Mouse (Mus musculus) hindbrain, embryonic 10.5 days (tissue): Measurements from ENCODE around the gene Dera. TPM values are rescaled to one million over a fixed set of nuclear protein-coding genes. Genes with fewer than 3 reads are reported as not detected.

Experiments
- DNase-seq: peaks from one replicate; pipeline ENCODE4 v3.0.0-alpha.2; 2017; ENCODE audit warnings: low spot score
- H3K27ac ChIP-seq: fragments of 300-500 bp; sonication (generic); 2 replicates; pipeline ENCODE4 v1.5.1; 2016; ENCODE audit warnings: mild to moderate bottlenecking, moderate library complexity
- H3K27me3 ChIP-seq: fragments of 300-500 bp; sonication (generic); 2 replicates; pipeline ENCODE4 v1.6.1; 2016; ENCODE audit warnings: mild to moderate bottlenecking; ENCODE audit not compliant: poor library complexity, insufficient read depth, severe bottlenecking
- H3K36me3 ChIP-seq: fragments of 300-500 bp; sonication (generic); 2 replicates; pipeline ENCODE4 v1.6.1; 2016; ENCODE audit warnings: mild to moderate bottlenecking, moderate library complexity
- H3K4me1 ChIP-seq: fragments of 300-500 bp; sonication (generic); replicated peaks from 2 replicates; pipeline ENCODE4 v1.6.1; 2016; ENCODE audit warnings: mild to moderate bottlenecking
- H3K4me3 ChIP-seq: fragments of 300-500 bp; sonication (generic); 2 replicates; pipeline ENCODE4 v1.5.1; 2016; ENCODE audit warnings: mild to moderate bottlenecking, moderate library complexity
- H3K9me3 ChIP-seq: fragments of 300-500 bp; sonication (generic); 2 replicates; pipeline ENCODE4 v1.6.1; 2016; ENCODE audit warnings: mild to moderate bottlenecking, moderate library complexity
- WGBS: fragments of 180-500 bp; shearing (Covaris S2); methylation state at CpG from one replicate; pipeline ENCODE4 v1.1.7; 2016; 5-methylcytosine and 5-hydroxymethylcytosine counted together
- polyA plus RNA-seq: library from polyadenylated mRNA; unstranded; fragments of >200 nt; fragmentation: Nextera tagmentation; extraction: Ambion mirVana; gene quantifications from 2 replicates; pipeline ENCODE4 v1.2.1, GENCODE M21; 2016

Dera gene
- polyA plus RNA-seq, 1 experiment from 2014 or later: 67.0 TPM

DNA sequence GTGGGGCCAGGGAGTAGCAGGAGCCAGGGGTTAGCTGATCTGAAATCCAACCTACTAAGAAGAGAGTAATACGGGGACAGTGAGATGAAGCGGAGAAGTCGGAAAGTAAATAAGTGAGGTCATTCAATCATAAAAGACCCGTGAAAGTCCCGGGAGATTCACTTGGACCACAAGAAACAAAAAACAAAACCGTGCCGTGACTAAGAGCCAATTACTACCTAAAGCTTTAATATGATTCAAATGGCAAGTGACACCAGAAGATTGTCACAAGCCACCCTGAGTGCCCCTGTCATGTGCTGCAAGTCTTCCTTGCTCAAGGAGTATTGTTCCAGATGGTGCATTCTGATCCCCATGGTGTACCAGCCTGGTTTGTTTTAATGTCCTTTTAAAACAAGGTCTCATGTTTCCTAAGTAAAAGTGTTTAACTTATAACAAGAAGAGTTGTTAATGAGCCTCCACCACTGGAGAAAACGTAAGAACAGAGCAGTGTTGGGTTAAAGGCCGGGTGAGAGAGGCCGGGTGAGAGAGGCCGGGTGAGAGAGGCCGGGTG lies 49.2 kb downstream of the Dera start:
- no peak for DNase-seq
- Histone ChIP-seq H3K4me1 (peaks cover 14% of the 10 kb centered on the region), H3K27me3 (no peaks in the 10 kb centered on the region), H3K27ac (0 out of 2 replicates have a peak overlapping the region, but pooled peaks have one; percentile 8), H3K9me3 (peaks cover 15% of the 10 kb centered on the region), H3K36me3 (peaks cover 36% of the 10 kb centered on the region), H3K4me3 (no peak overlapping the region)
- WGBS: 71% methylated on average over 12 of the region's 12 CpGs

DNA sequence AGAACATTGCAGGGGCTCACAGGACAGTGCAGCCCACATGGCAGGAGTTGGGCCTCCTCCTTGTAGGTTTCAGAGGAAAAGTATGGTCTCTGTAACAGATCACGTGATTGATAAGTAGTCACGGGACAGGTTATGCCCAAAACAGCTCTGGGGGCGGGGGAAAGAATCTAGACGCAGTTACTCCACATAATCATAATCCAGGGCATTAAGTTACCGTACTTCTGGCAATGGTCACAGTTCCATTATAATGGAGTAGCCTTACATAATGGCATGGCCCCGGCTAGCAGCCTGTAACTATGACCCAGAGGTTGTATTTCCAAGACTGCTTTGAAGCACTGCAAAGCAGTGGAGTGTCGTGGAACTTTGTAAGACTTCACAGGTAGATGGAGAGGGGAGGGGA lies 49.8 kb downstream of the Dera start:
- Histone ChIP-seq H3K4me3 (no peak overlapping the region), H3K27ac (0 out of 2 replicates have a peak overlapping the region, but pooled peaks have one; percentile 8), H3K9me3 (peaks cover 15% of the 10 kb centered on the region), H3K4me1 (peaks cover 14% of the 10 kb centered on the region), H3K36me3 (peaks cover 32% of the 10 kb centered on the region), H3K27me3 (no peaks in the 10 kb centered on the region)
- 86% methylated on average over 7 of the region's 7 CpGs for WGBS
- no peak for DNase-seq

DNA sequence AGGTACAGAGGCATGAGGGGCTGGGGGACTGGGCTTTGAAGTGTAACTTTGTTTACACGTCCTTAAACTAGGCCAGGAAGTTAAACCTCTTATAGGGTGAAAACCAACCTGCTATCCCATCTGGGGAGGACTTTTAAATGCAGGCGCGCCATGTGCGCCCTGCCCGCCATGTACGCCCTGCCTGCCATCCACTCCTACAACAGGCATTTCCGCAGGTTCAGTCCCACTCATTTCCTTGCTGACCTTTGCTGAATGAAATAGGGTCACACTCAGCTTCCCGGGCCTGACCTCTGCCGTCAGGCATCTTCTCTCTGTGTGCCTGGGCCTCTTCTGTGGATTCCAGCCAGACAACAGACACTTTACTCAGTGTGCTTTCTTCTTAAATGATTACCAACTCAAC lies 50.3 kb downstream of the Dera start:
- peaks cover 14% of the 10 kb centered on the region for H3K9me3 ChIP-seq
- 51% methylated on average over 9 of the region's 9 CpGs for WGBS
- peaks cover 27% of the 10 kb centered on the region for H3K36me3 ChIP-seq
- DNase-seq: peak; percentile 18
- no peak overlapping the region for H3K4me3 ChIP-seq
- peaks cover 14% of the 10 kb centered on the region for H3K4me1 ChIP-seq
- H3K27ac ChIP-seq: no peak overlapping the region
- no peaks in the 10 kb centered on the region for H3K27me3 ChIP-seq

- Histone ChIP-seq H3K9me3 (no peaks in the 10 kb centered on the region), H3K4me1 (peaks cover 14% of the 10 kb centered on the region), H3K27ac (no peak overlapping the region), H3K36me3 (peaks cover 14% of the 10 kb centered on the region), H3K27me3 (no peaks in the 10 kb centered on the region), H3K4me3 (no peak overlapping the region)
- WGBS: 94% methylated on average over 3 of the region's 3 CpGs
- no peak for DNase-seq
Observed at GRCm38 (mm10) chr6:137806342-137806741, 52.0 kb downstream of the Dera start.

- H3K27ac ChIP-seq: no peak overlapping the region
- H3K4me1 ChIP-seq: peaks cover 14% of the 10 kb centered on the region
- peaks cover 13% of the 10 kb centered on the region for H3K36me3 ChIP-seq
- no peak for DNase-seq
- no peaks in the 10 kb centered on the region for H3K9me3 ChIP-seq
- no peak overlapping the region for H3K4me3 ChIP-seq
- no peaks in the 10 kb centered on the region for H3K27me3 ChIP-seq
- WGBS: 92% methylated on average over 8 of the region's 8 CpGs
Observed at GRCm38 (mm10) chr6:137806806-137807205, 52.5 kb downstream of the Dera start.

DNA sequence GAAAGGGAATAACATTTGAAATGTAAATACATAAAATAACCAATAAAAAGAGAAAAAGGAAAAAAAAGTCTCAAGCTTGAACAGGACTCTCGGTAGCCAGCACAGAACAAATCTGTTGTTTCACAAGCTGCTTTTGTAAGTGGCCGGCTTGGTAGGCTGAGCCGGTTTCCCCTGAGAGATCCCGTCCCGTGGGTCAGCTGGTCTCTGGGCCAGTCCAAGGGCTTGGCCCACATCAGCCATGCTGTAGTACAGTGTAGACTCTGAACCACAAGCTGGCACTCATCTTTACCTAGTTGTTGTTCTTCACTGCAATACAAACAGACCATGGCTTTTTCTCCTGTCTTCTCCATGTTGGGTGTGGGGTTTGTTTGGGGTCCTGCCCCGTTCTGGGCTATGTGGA lies 53.0 kb downstream of the Dera start:
- Histone ChIP-seq H3K27me3 (no peaks in the 10 kb centered on the region), H3K4me3 (no peak overlapping the region), H3K4me1 (peaks cover 14% of the 10 kb centered on the region), H3K36me3 (peaks cover 13% of the 10 kb centered on the region), H3K27ac (no peak overlapping the region), H3K9me3 (no peaks in the 10 kb centered on the region)
- DNase-seq: no peak
- WGBS: 93% methylated on average over 6 of the region's 6 CpGs

DNA sequence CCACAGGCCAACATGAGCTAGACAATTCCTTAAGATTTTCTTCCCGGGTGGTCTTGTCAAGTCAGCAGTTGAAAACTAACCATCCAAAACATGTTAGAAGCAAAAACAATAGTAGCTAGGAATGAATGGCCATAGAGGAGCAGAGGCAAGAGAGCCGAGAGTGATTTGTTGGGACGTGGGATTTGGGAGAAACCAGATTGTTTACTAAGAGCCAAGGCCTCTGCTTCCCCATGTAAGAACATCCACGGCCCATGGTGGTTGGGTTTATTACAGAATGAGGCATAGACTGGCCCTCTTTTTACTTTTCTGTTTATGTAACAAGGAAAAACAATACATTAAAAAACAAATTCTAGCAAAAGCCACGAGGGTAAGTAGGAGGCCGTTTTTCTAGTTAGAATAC lies 54.4 kb downstream of the Dera start:
- Histone ChIP-seq H3K27me3 (no peaks in the 10 kb centered on the region), H3K27ac (no peak overlapping the region), H3K4me1 (peaks cover 12% of the 10 kb centered on the region), H3K4me3 (no peak overlapping the region), H3K9me3 (no peaks in the 10 kb centered on the region), H3K36me3 (peaks cover 13% of the 10 kb centered on the region; the same call in 1 of the 2 replicates)
- WGBS: 76% methylated on average over 6 of the region's 6 CpGs
- DNase-seq: no peak

GRCm38 (mm10) chr6:137810136-137810535 lies 55.8 kb downstream of the Dera start:
- Histone ChIP-seq H3K27ac (no peak overlapping the region), H3K4me3 (no peak overlapping the region), H3K4me1 (no peaks in the 10 kb centered on the region; the same call in 1 of the 2 replicates), H3K9me3 (no peaks in the 10 kb centered on the region), H3K36me3 (peaks cover 13% of the 10 kb centered on the region; the same call in 1 of the 2 replicates), H3K27me3 (no peaks in the 10 kb centered on the region)
- DNase-seq: no peak
- WGBS: 74% methylated on average over 5 of the region's 5 CpGs

DNA sequence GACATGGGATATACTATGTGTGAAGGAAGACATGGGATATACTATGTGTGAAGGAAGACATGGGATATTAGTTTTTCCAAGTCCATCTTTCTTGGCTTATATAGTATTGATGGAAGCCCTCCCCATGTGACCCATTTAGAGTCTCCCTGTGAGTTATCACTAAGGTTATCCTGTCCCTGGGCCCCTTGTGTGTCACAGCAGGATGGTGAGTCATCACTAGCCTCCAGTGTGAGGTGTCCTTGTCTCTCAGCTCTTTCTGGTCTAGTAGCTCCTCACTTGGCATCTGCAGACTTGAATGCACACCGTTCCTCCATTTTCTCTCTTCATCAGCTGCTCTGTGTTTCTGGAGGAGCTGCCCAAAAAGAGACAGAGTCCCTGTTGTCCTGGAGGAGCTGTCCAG lies 59.7 kb downstream of the Dera start:
- H3K4me1 ChIP-seq: no peaks in the 10 kb centered on the region
- no peaks in the 10 kb centered on the region for H3K9me3 ChIP-seq
- peaks cover 19% of the 10 kb centered on the region; the same call in 1 of the 2 replicates for H3K36me3 ChIP-seq
- no peaks in the 10 kb centered on the region for H3K27me3 ChIP-seq
- H3K4me3 ChIP-seq: no peak overlapping the region
- no peak overlapping the region for H3K27ac ChIP-seq
- no peak for DNase-seq
- 97% methylated on average over 1 of the region's 1 CpGs for WGBS

- no peak overlapping the region for H3K4me3 ChIP-seq
- H3K27ac ChIP-seq: no peak overlapping the region
- no peaks in the 10 kb centered on the region for H3K27me3 ChIP-seq
- no peak for DNase-seq
- H3K4me1 ChIP-seq: no peaks in the 10 kb centered on the region
- no peaks in the 10 kb centered on the region for H3K9me3 ChIP-seq
- H3K36me3 ChIP-seq: peaks cover 18% of the 10 kb centered on the region; the same call in 1 of the 2 replicates
- 87% methylated on average over 9 of the region's 9 CpGs for WGBS
Observed at GRCm38 (mm10) chr6:137816508-137816907, 62.2 kb downstream of the Dera start.

DNA sequence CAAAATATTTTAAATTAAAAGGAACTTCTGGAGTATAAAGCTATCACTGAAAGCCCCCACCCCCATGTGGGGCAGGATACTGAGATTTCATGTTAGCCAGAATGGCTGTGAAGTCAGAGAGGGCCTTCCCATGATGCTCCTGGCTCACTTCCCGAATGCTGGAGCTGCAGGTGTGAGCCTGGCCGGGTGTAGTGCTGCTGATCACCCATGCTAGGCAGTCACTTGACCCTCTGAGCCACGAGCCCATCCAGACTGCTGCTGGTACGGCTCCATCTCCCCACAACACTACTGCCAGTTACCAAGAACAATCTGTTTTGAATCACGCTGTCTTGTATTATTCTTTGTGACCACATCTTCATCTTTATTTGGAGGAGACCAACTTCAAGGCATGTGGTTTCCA lies 68.2 kb downstream of the Dera start:
- H3K9me3 ChIP-seq: no peaks in the 10 kb centered on the region
- WGBS: 89% methylated on average over 5 of the region's 5 CpGs
- peaks cover 11% of the 10 kb centered on the region; the same call in 1 of the 2 replicates for H3K36me3 ChIP-seq

GRCm38 (mm10) chr6:137824046-137825021 lies 70.0 kb downstream of the Dera start:
- H3K9me3 ChIP-seq: no peaks in the 10 kb centered on the region
- H3K4me3 ChIP-seq: no peak overlapping the region
- H3K4me1 ChIP-seq: no peaks in the 10 kb centered on the region
- H3K36me3 ChIP-seq: no peaks in the 10 kb centered on the region
- 90% methylated on average over 7 of the region's 7 CpGs for WGBS
- no peak overlapping the region for H3K27ac ChIP-seq
- H3K27me3 ChIP-seq: no peaks in the 10 kb centered on the region
- DNase-seq: no peak

More for the DNA sequence above, 68.2 kb downstream of the Dera start:
- no peak for DNase-seq
- Histone ChIP-seq H3K27me3 (no peaks in the 10 kb centered on the region), H3K27ac (no peak overlapping the region; the same call in 1 of the 2 replicates), H3K4me1 (no peaks in the 10 kb centered on the region), H3K4me3 (no peak overlapping the region)

DNA sequence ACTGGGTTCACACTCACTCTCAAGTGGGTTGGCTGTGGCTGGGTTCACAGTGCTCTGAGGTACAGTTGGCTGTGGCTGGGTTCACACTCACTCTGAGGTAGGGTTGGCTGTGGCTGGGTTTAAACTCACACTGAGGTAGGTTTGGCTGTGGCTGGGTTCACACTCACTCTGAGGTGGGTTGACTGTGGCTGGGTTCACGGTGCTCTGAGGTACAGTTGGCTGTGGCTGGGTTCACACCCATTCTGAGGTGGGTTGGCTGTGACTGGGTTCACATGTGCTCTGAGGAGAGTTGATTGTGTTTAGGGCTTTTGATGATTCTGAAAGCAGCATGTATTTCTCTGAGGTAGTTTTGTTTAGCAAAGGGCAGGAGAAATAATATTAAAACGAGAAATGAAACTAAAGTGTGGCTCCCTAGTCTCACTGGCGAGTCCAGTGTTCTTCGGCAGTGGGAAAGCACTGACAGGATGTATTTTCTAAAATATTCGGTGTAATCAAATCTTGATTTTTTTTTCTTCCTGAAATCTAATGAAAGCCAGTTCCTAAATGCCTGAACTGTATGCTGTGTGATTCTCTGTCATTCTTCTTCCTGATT lies 70.8 kb downstream of the Dera start:
- H3K36me3 ChIP-seq: no peaks in the 10 kb centered on the region
- no peaks in the 10 kb centered on the region for H3K4me1 ChIP-seq
- H3K4me3 ChIP-seq: no peak overlapping the region
- 94% methylated on average over 5 of the region's 5 CpGs for WGBS
- H3K27me3 ChIP-seq: no peaks in the 10 kb centered on the region
- H3K27ac ChIP-seq: no peak overlapping the region
- no peaks in the 10 kb centered on the region for H3K9me3 ChIP-seq
- DNase-seq: no peak
